Mouse (Mus musculus): ENCODE measurements around the gene Lrrc55.

DNA sequence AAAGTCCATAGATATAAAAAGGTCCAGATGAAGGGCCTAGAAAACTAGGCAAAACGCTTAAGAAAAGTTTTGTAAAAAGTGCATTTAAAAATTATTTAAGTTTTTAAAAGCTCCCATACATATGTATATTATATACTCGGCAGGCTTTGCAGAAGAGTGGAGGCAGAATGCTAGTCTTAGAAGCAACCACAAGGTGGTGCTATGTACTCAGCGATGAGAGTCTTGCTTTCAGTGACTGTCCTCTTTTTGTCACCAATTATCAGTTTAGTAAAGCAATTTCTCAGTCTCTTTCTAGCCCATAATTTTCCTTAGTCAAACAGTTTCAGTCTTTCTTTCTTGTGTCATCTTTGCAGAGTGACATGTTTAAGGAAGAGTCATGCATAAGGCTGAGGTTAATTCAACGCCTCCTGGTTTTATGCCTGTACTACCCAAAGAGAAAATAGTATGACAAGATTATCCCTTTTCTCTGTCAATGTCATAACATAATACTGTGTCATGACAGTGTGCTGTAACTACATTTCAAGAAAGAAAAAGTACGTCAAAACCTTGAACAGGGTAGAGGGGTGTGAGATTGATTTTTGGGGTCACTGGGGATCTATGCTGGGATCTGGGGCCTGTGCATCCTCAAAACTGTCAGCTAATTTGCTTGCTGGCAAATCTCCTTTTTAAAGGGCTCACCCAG, 73.7 kb downstream of the Lrrc55 start:
- peak; percentile 84 for TF ChIP-seq CTCF (IDR thresholded peaks at IDR 0.05; ENCODE audit: low read depth)
- TF ChIP-seq EP300 (IDR thresholded peaks at IDR 0.05; ENCODE audit: low read depth): no peak

Measured in liver, postnatal 0 days (tissue).